Mouse (Mus musculus) olfactory bulb, adult 2 months (tissue): ENCODE results near the gene Cacna1a.

Experiments
- CTCF ChIP-seq: fragments of 200-500 bp; IDR thresholded peaks from 2 replicates; pipeline ENCODE4 v1.5.1; 2012; ENCODE audit warnings: low read depth, mild to moderate bottlenecking, low read length, moderate library complexity; ENCODE audit not compliant: insufficient read depth
- POLR2A ChIP-seq: fragments of 200-500 bp; IDR thresholded peaks from 2 replicates; pipeline ENCODE4 v1.6.1; 2012; ENCODE audit warnings: mild to moderate bottlenecking, low read depth, low read length, moderate library complexity; ENCODE audit not compliant: insufficient read depth

- TF ChIP-seq CTCF (no peak), POLR2A (no peak)
Observed at GRCm38 (mm10) chr8:84518720-84519119, 130.5 kb downstream of the Cacna1a start.
